Mouse (Mus musculus): ENCODE measurements around the gene Rabggtb. TPM values are rescaled to one million over a fixed set of nuclear protein-coding genes. Genes with fewer than 3 reads are reported as not detected.

The Rabggtb gene
- polyA plus RNA-seq, 1 experiment from 2014 or later = 52.1 TPM

GRCm38 (mm10) chr3:153917200-153917599 lies 4.4 kb upstream of the Rabggtb start:
- no peak for TF ChIP-seq CTCF (IDR thresholded peaks at IDR 0.05; ENCODE audit: low read depth)
- ATAC-seq (ENCODE audit: insufficient read depth) = no peak
- no peak for DNase-seq
- H3K4me2 ChIP-seq = no peak overlapping the region
- no peaks in the 10 kb centered on the region for H3K9me3 ChIP-seq (ENCODE audit: low read depth, low read length)
- H3K4me3 ChIP-seq (ENCODE audit: low read depth, low read length) = no peak overlapping the region
- H3K27me3 ChIP-seq (ENCODE audit: insufficient read depth, low read length) = no peaks in the 10 kb centered on the region
- H3K9ac ChIP-seq = no peak overlapping the region
- H3K27ac ChIP-seq (ENCODE audit: low read depth) = no peak overlapping the region
- H3K4me1 ChIP-seq (ENCODE audit: insufficient read depth) = no peaks in the 10 kb centered on the region
- 16% methylated on average over 1 of the region's 1 CpGs for WGBS
- 0 out of 2 replicates have a peak, but pooled peaks cover 2% of the 10 kb centered on the region for H3K36me3 ChIP-seq (ENCODE audit: insufficient read depth)

- Histone ChIP-seq H3K27me3 (ENCODE audit: insufficient read depth, low read length) (no peaks in the 10 kb centered on the region), H3K4me1 (ENCODE audit: insufficient read depth) (peaks cover 12% of the 10 kb centered on the region), H3K27ac (ENCODE audit: low read depth) (peak overlapping the region; percentile 87), H3K4me2 (peak overlapping the region; percentile 68), H3K4me3 (ENCODE audit: low read depth, low read length) (peak overlapping the region; percentile 66), H3K36me3 (ENCODE audit: insufficient read depth) (peaks cover 30% of the 10 kb centered on the region), H3K9ac (peak overlapping the region; percentile 92), H3K9me3 (ENCODE audit: low read depth, low read length) (no peaks in the 10 kb centered on the region)
- WGBS = 31% methylated on average over 6 of the region's 6 CpGs
- TF ChIP-seq CTCF (IDR thresholded peaks at IDR 0.05; ENCODE audit: low read depth) = 0 out of 2 replicates have a peak, but pooled peaks have one; percentile 5
- ATAC-seq (ENCODE audit: insufficient read depth) = no peak
- DNase-seq = peak; percentile 65
These were observed 868 bp upstream of the Rabggtb start for GRCm38 (mm10) chr3:153913510-153914243.

- no peak for ATAC-seq (ENCODE audit: insufficient read depth)
- under 1% methylated on average over 12 of the region's 12 CpGs for WGBS
These were observed 848 bp downstream of the Rabggtb start for GRCm38 (mm10) chr3:153911882-153912440.

GRCm38 (mm10) chr3:153911197-153911881 lies 1.5 kb downstream of the Rabggtb start:
- H3K4me3 ChIP-seq (ENCODE audit: low read depth, low read length) = peak overlapping the region; percentile 66
- no peaks in the 10 kb centered on the region for H3K27me3 ChIP-seq (ENCODE audit: insufficient read depth, low read length)
- no peaks in the 10 kb centered on the region for H3K9me3 ChIP-seq (ENCODE audit: low read depth, low read length)
- peak overlapping the region; percentile 81 for H3K27ac ChIP-seq (ENCODE audit: low read depth)
- peaks cover 12% of the 10 kb centered on the region for H3K4me1 ChIP-seq (ENCODE audit: insufficient read depth)
- peaks cover 54% of the 10 kb centered on the region for H3K36me3 ChIP-seq (ENCODE audit: insufficient read depth)
- no peak for DNase-seq
- H3K9ac ChIP-seq = peak overlapping the region; percentile 92
- no peak for ATAC-seq (ENCODE audit: insufficient read depth)
- WGBS = 39% methylated on average over 8 of the region's 8 CpGs
- TF ChIP-seq CTCF (IDR thresholded peaks at IDR 0.05; ENCODE audit: low read depth) = no peak
- H3K4me2 ChIP-seq = peak overlapping the region; percentile 68

More at GRCm38 (mm10) chr3:153911882-153912440, 848 bp downstream of the Rabggtb start:
- H3K36me3 ChIP-seq (ENCODE audit: insufficient read depth) = peaks cover 47% of the 10 kb centered on the region
- peak overlapping the region; percentile 81 for H3K27ac ChIP-seq (ENCODE audit: low read depth)
- TF ChIP-seq CTCF (IDR thresholded peaks at IDR 0.05; ENCODE audit: low read depth) = no peak
- H3K9me3 ChIP-seq (ENCODE audit: low read depth, low read length) = no peaks in the 10 kb centered on the region
- H3K9ac ChIP-seq = peak overlapping the region; percentile 92
- peaks cover 12% of the 10 kb centered on the region for H3K4me1 ChIP-seq (ENCODE audit: insufficient read depth)
- no peaks in the 10 kb centered on the region for H3K27me3 ChIP-seq (ENCODE audit: insufficient read depth, low read length)
- peak overlapping the region; percentile 66 for H3K4me3 ChIP-seq (ENCODE audit: low read depth, low read length)
- peak overlapping the region; percentile 68 for H3K4me2 ChIP-seq
- DNase-seq = no peak

- H3K4me1 ChIP-seq (ENCODE audit: insufficient read depth) = peaks cover 12% of the 10 kb centered on the region
- ATAC-seq (ENCODE audit: insufficient read depth) = no peak
- peak overlapping the region; percentile 68 for H3K4me2 ChIP-seq
- peaks cover 62% of the 10 kb centered on the region for H3K36me3 ChIP-seq (ENCODE audit: insufficient read depth)
- WGBS = 67% methylated on average over 7 of the region's 7 CpGs
- 0 out of 2 replicates have a peak overlapping the region, but pooled peaks have one; percentile 1 for H3K27ac ChIP-seq (ENCODE audit: low read depth)
- no peaks in the 10 kb centered on the region for H3K27me3 ChIP-seq (ENCODE audit: insufficient read depth, low read length)
- no peak for TF ChIP-seq CTCF (IDR thresholded peaks at IDR 0.05; ENCODE audit: low read depth)
- H3K9me3 ChIP-seq (ENCODE audit: low read depth, low read length) = no peaks in the 10 kb centered on the region
- peak overlapping the region; percentile 66 for H3K4me3 ChIP-seq (ENCODE audit: low read depth, low read length)
- peak overlapping the region; percentile 92 for H3K9ac ChIP-seq
- DNase-seq = no peak
These were observed 2.3 kb downstream of the Rabggtb start for GRCm38 (mm10) chr3:153910489-153910888.

- ATAC-seq (ENCODE audit: insufficient read depth) (no peak), DNase-seq (no peak)
- peaks cover 78% of the 10 kb centered on the region for H3K36me3 ChIP-seq (ENCODE audit: insufficient read depth)
- WGBS = 70% methylated on average over 5 of the region's 5 CpGs
- H3K9ac ChIP-seq = no peak overlapping the region
- no peak for TF ChIP-seq CTCF (IDR thresholded peaks at IDR 0.05; ENCODE audit: low read depth)
- no peak overlapping the region for H3K27ac ChIP-seq (ENCODE audit: low read depth)
- H3K4me1 ChIP-seq (ENCODE audit: insufficient read depth) = peaks cover 12% of the 10 kb centered on the region
- H3K4me2 ChIP-seq = no peak overlapping the region; the same call in 1 of the 2 replicates
- H3K9me3 ChIP-seq (ENCODE audit: low read depth, low read length) = no peaks in the 10 kb centered on the region
- no peaks in the 10 kb centered on the region for H3K27me3 ChIP-seq (ENCODE audit: insufficient read depth, low read length)
- H3K4me3 ChIP-seq (ENCODE audit: low read depth, low read length) = no peak overlapping the region; the same call in 1 of the 2 replicates
These were observed 3.9 kb downstream of the Rabggtb start for GRCm38 (mm10) chr3:153908919-153909318.

Data from lung, embryonic 14.5 days (tissue).